Mouse (Mus musculus) lung, adult 2 months (tissue): ENCODE results near the gene Actrt3.

Experiments used
- CTCF ChIP-seq: fragments of 200-500 bp; IDR thresholded peaks from 2 replicates; pipeline ENCODE4 v1.5.1; 2011; ENCODE audit warnings: mild to moderate bottlenecking, low read length, control low read depth; ENCODE audit not compliant: insufficient read depth
- POLR2A ChIP-seq: fragments of 200-500 bp; IDR thresholded peaks from 2 replicates; pipeline ENCODE4 v1.6.1; 2011; ENCODE audit warnings: low read depth, mild to moderate bottlenecking, control low read depth, low read length, borderline replicate concordance; ENCODE audit errors: extremely low read depth

GRCm38 (mm10) chr3:30601175-30601574 is 1.4 kb upstream of the Actrt3 start:
- no peak for TF ChIP-seq CTCF
- TF ChIP-seq POLR2A, result no peak
